28 mouse cellular contexts compared by ENCODE assay signal in genomic region chr1:165816391-165816790, GRCm38 (mm10). TPM values are rescaled to one million over a fixed set of nuclear protein-coding genes. Genes with fewer than 3 reads are reported as not detected.
DNase-seq lines count a peak whose midpoint lies in the region; ATAC-seq lines count a peak whose summit lies in the region.
"Had no signal": no experiment of that assay in that cellular context is flagged by ENCODE, and none has a peak within 500 bp of the region (broad histone marks: within the 10 kb centered on the region; RNA-seq: fewer than 3 reads in every experiment).

No protein-coding gene starts in this region.

- no peak for DNase-seq in hindbrain, embryonic 10.5 days (ENCODE audit: low spot score)
- no peak for DNase-seq in embryonic facial prominence, embryonic 10.5 days (ENCODE audit: low spot score)
- peak; percentile 73 for DNase-seq in naive thymus-derived CD4-positive, alpha-beta T cell, adult 2 months (ENCODE audit: low read depth)
- DNase-seq in thymus, postnatal 36 days: peak; percentile 44 to 65
- no peak for DNase-seq in cerebellum, adult 11 months
- no peak for DNase-seq in ovary, postnatal 36 days (ENCODE audit: low spot score)
- DNase-seq: adrenal gland, adult 8-10 months; cerebellum, adult 8-10 months; cerebellum, postnatal 36 days; embryo, embryonic 11 days; heart, postnatal 36 days; kidney, postnatal 25 days had no signal

- 84% methylated on average over 9 of the region's 9 CpGs for WGBS in hindbrain, embryonic 10.5 days
- WGBS in hindbrain, embryonic 13.5 days: 86% methylated on average over 9 of the region's 9 CpGs
- WGBS in embryonic facial prominence, embryonic 10.5 days: 82% methylated on average over 9 of the region's 9 CpGs
- 88% methylated on average over 9 of the region's 9 CpGs for WGBS in neural tube, embryonic 15.5 days

- peaks cover 66% of the 10 kb centered on the region for H3K27me3 ChIP-seq in hindbrain, embryonic 10.5 days (ENCODE audit: insufficient read depth, poor library complexity, severe bottlenecking)
- H3K27me3 ChIP-seq in hindbrain, embryonic 13.5 days: peaks cover 81% of the 10 kb centered on the region
- peaks cover 69% of the 10 kb centered on the region for H3K27me3 ChIP-seq in embryonic facial prominence, embryonic 10.5 days (replicated peaks; ENCODE audit: low read depth, poor library complexity, severe bottlenecking)
- H3K27me3 ChIP-seq in neural tube, embryonic 15.5 days (replicated peaks): peaks cover 44% of the 10 kb centered on the region

- no peaks in the 10 kb centered on the region for H3K36me3 ChIP-seq in hindbrain, embryonic 10.5 days
- H3K36me3 ChIP-seq in hindbrain, embryonic 13.5 days: no peaks in the 10 kb centered on the region
- H3K36me3 ChIP-seq in embryonic facial prominence, embryonic 10.5 days (replicated peaks): no peaks in the 10 kb centered on the region
- no peaks in the 10 kb centered on the region for H3K36me3 ChIP-seq in neural tube, embryonic 15.5 days
- H3K36me3 ChIP-seq: embryonic facial prominence, embryonic 15.5 days; forebrain, embryonic 15.5 days; G1E; heart, embryonic 15.5 days; hindbrain, embryonic 15.5 days; limb, embryonic 12.5 days; midbrain, embryonic 12.5 days; neural tube, embryonic 13.5 days had no signal

- no peaks in the 10 kb centered on the region for H3K9me3 ChIP-seq in hindbrain, embryonic 10.5 days
- H3K9me3 ChIP-seq in hindbrain, embryonic 13.5 days: no peaks in the 10 kb centered on the region
- H3K9me3 ChIP-seq in embryonic facial prominence, embryonic 10.5 days: no peaks in the 10 kb centered on the region
- no peaks in the 10 kb centered on the region for H3K9me3 ChIP-seq in neural tube, embryonic 15.5 days (replicated peaks)
- H3K9me3 ChIP-seq: embryonic facial prominence, embryonic 15.5 days; forebrain, embryonic 15.5 days; G1E; heart, embryonic 15.5 days; hindbrain, embryonic 15.5 days; limb, embryonic 12.5 days; midbrain, embryonic 12.5 days; neural tube, embryonic 13.5 days had no signal

- peaks cover 68% of the 10 kb centered on the region for H3K4me1 ChIP-seq in hindbrain, embryonic 10.5 days (replicated peaks)
- H3K4me1 ChIP-seq in hindbrain, embryonic 13.5 days (replicated peaks): peaks cover 36% of the 10 kb centered on the region
- peaks cover 70% of the 10 kb centered on the region for H3K4me1 ChIP-seq in embryonic facial prominence, embryonic 10.5 days
- H3K4me1 ChIP-seq in neural tube, embryonic 15.5 days: peaks cover 17% of the 10 kb centered on the region

- no peak overlapping the region for H3K4me2 ChIP-seq in hindbrain, embryonic 13.5 days
- H3K4me2 ChIP-seq in neural tube, embryonic 15.5 days: no peak overlapping the region
- H3K4me2 ChIP-seq: embryonic facial prominence, embryonic 15.5 days; forebrain, embryonic 15.5 days; heart, embryonic 15.5 days; hindbrain, embryonic 15.5 days; limb, embryonic 12.5 days; liver, embryonic 11.5 days; midbrain, embryonic 12.5 days; neural tube, embryonic 13.5 days had no signal

- H3K27ac ChIP-seq in hindbrain, embryonic 10.5 days: peak overlapping the region; percentile 80; the same call in 1 of the 2 replicates
- no peak overlapping the region for H3K27ac ChIP-seq in hindbrain, embryonic 13.5 days
- H3K27ac ChIP-seq in embryonic facial prominence, embryonic 10.5 days (replicated peaks): 0 out of 2 replicates have a peak overlapping the region, but pooled peaks have one; percentile 41
- no peak overlapping the region for H3K27ac ChIP-seq in neural tube, embryonic 15.5 days (replicated peaks)
- H3K27ac ChIP-seq: embryonic facial prominence, embryonic 15.5 days; forebrain, embryonic 15.5 days; heart, embryonic 15.5 days; hindbrain, embryonic 15.5 days; layer of hippocampus, adult 2 months; limb, embryonic 12.5 days; midbrain, embryonic 12.5 days; neural tube, embryonic 13.5 days had no signal

- H3K4me3 ChIP-seq in hindbrain, embryonic 10.5 days: no peak overlapping the region
- no peak overlapping the region for H3K4me3 ChIP-seq in hindbrain, embryonic 13.5 days
- H3K4me3 ChIP-seq in embryonic facial prominence, embryonic 10.5 days: no peak overlapping the region
- no peak overlapping the region for H3K4me3 ChIP-seq in neural tube, embryonic 15.5 days (replicated peaks)
- H3K4me3 ChIP-seq: embryonic facial prominence, embryonic 15.5 days; forebrain, embryonic 15.5 days; heart, embryonic 15.5 days; hindbrain, embryonic 15.5 days; layer of hippocampus, adult 2 months; limb, embryonic 12.5 days; midbrain, embryonic 12.5 days; neural tube, embryonic 13.5 days had no signal

- no peak overlapping the region for H3K9ac ChIP-seq in hindbrain, embryonic 13.5 days
- no peak overlapping the region for H3K9ac ChIP-seq in neural tube, embryonic 15.5 days (replicated peaks)
- H3K9ac ChIP-seq: embryonic facial prominence, embryonic 15.5 days; forebrain, embryonic 15.5 days; heart, embryonic 15.5 days; hindbrain, embryonic 15.5 days; limb, embryonic 12.5 days; liver, postnatal 0 days; midbrain, embryonic 12.5 days; neural tube, embryonic 13.5 days had no signal

- ATAC-seq in hindbrain, embryonic 13.5 days (ENCODE audit: low FRiP score): no peak
- no peak for ATAC-seq in neural tube, embryonic 15.5 days (ENCODE audit: low FRiP score)
- ATAC-seq: forebrain, embryonic 15.5 days; intestine, postnatal 0 days; lung, postnatal 0 days; Patski had no signal

RNA-seq across cellular contexts. Expression of gene Cd247, which starts 27.9 kb away (rescaled TPM):
- 1.0 and 1.2 TPM in 2 replicates for polyA plus RNA-seq in hindbrain, embryonic 10.5 days (2016; fragmentation: Nextera tagmentation; extraction: Ambion mirVana)
- polyA plus RNA-seq in hindbrain, embryonic 13.5 days (2015; fragmentation: Nextera tagmentation; extraction: Ambion mirVana): 0.60 and 1.5 TPM in 2 replicates
- polyA plus RNA-seq in embryonic facial prominence, embryonic 10.5 days (2016; fragmentation: Nextera tagmentation; extraction: Ambion mirVana): 1.6 and 1.7 TPM in 2 replicates
- polyA plus RNA-seq in neural tube, embryonic 15.5 days (2015; fragmentation: Nextera tagmentation; extraction: Ambion mirVana): 0.70 and 7.6 TPM in 2 replicates

RNA-seq across cellular contexts. Expression of gene Creg1, which starts 52.8 kb away (rescaled TPM):
- polyA plus RNA-seq in hindbrain, embryonic 10.5 days (2016; fragmentation: Nextera tagmentation; extraction: Ambion mirVana): 30.0 and 40.7 TPM in 2 replicates
- polyA plus RNA-seq in hindbrain, embryonic 13.5 days (2015; fragmentation: Nextera tagmentation; extraction: Ambion mirVana): 24.1 and 31.6 TPM in 2 replicates
- 32.4 and 40.5 TPM in 2 replicates for polyA plus RNA-seq in embryonic facial prominence, embryonic 10.5 days (2016; fragmentation: Nextera tagmentation; extraction: Ambion mirVana)
- polyA plus RNA-seq in neural tube, embryonic 15.5 days (2015; fragmentation: Nextera tagmentation; extraction: Ambion mirVana): 45.7 and 47.1 TPM in 2 replicates

Comparison
In these comparisons a context has a peak if more than half of its experiments do, and no peak if none do; other contexts are left out.
1. H3K27ac ChIP-seq: peak in hindbrain, embryonic 10.5 days (single experiment) and embryonic facial prominence, embryonic 10.5 days (single experiment); none in hindbrain, embryonic 13.5 days (single experiment) and neural tube, embryonic 15.5 days (single experiment).
2. DNase-seq: peak in naive thymus-derived CD4-positive, alpha-beta T cell, adult 2 months (single experiment) and thymus, postnatal 36 days (2 of 2); none in hindbrain, embryonic 10.5 days (single experiment), embryonic facial prominence, embryonic 10.5 days (single experiment), cerebellum, adult 11 months (single experiment) and ovary, postnatal 36 days (single experiment).